Mouse (Mus musculus) midbrain, embryonic 11.5 days (tissue): Measurements from ENCODE around the gene Tbc1d12. TPM values are rescaled to one million over a fixed set of nuclear protein-coding genes. Genes with fewer than 3 reads are reported as not detected.

Experiments
- ATAC-seq: fragments of 200-750 bp; cut with Nextera tagmentation; 2 replicates; pipeline ENCODE4 v1.8.0; 2017; ENCODE audit warnings: moderate TSS enrichment, moderate library complexity; ENCODE audit not compliant: low FRiP score
- DNase-seq: peaks from one replicate; pipeline ENCODE4 v3.0.0; 2015; ENCODE audit warnings: low spot score; ENCODE audit errors: missing footprints
- H3K27ac ChIP-seq: fragments of 300-500 bp; sonication (generic); 2 replicates; pipeline ENCODE4 v1.5.1; 2014; ENCODE audit warnings: low read depth, low read length
- H3K27me3 ChIP-seq: fragments of 300-500 bp; sonication (generic); 2 replicates; pipeline ENCODE4 v1.6.1; 2014; ENCODE audit warnings: mild to moderate bottlenecking, low read length, moderate library complexity, mixed read lengths; ENCODE audit not compliant: control insufficient read depth, insufficient read depth
- H3K36me3 ChIP-seq: fragments of 300-500 bp; sonication (generic); 2 replicates; pipeline ENCODE4 v1.6.1; 2014; ENCODE audit warnings: mild to moderate bottlenecking, low read length, moderate library complexity, mixed read lengths; ENCODE audit not compliant: control insufficient read depth, insufficient read depth
- H3K4me1 ChIP-seq: fragments of 300-500 bp; sonication (generic); 2 replicates; pipeline ENCODE4 v1.6.1; 2014; ENCODE audit warnings: low read length; ENCODE audit not compliant: control insufficient read depth, insufficient read depth
- H3K4me2 ChIP-seq: fragments of 300-500 bp; sonication (generic); 2 replicates; pipeline ENCODE4 v1.6.1; 2014; ENCODE audit warnings: mild to moderate bottlenecking, moderate library complexity
- H3K4me3 ChIP-seq: fragments of 300-500 bp; sonication (generic); 2 replicates; pipeline ENCODE4 v1.5.1; 2014; ENCODE audit warnings: low read depth, low read length
- H3K9ac ChIP-seq: fragments of 300-500 bp; sonication (generic); 2 replicates; pipeline ENCODE4 v1.6.1; 2014; ENCODE audit warnings: low read length
- H3K9me3 ChIP-seq: fragments of 300-500 bp; sonication (generic); 2 replicates; pipeline ENCODE4 v1.6.1; 2016; ENCODE audit warnings: low read length; ENCODE audit not compliant: control insufficient read depth
- WGBS: fragments of 180-500 bp; shearing (Covaris S2); extraction: QIAGEN DNeasy Blood & Tissue Kit; methylation state at CpG from one replicate; pipeline ENCODE4 v1.1.7; 2014; 5-methylcytosine and 5-hydroxymethylcytosine counted together
- polyA plus RNA-seq: library from polyadenylated mRNA; unstranded; fragments of >200 nt; fragmentation: Nextera tagmentation; extraction: Ambion mirVana; gene quantifications from 2 replicates; pipeline ENCODE4 v1.2.1, GENCODE M21; 2014

Tbc1d12 gene
- polyA plus RNA-seq, 1 experiment from 2014 or later = 3.3 TPM

DNA sequence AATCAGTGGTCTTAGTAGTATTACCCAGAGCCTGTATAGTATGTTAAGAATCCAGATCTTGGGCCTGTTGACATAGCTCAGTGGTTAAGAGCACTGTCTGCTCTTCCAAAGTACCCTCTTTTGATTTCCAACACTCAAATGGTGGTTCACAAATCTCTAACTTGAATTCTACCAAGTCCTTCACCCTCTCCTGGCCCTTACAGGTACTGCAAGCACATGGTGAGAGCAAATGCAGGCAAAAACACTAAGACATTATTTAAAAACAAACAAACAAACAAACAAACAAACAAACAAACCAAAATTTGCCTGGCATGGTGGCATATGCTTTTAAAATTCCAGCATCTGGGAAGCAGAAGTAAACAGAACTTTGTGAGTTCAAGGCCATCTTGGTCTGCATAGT is 43.9 kb downstream of the Tbc1d12 start:
- no peak for ATAC-seq
- Histone ChIP-seq H3K4me2 (no peak overlapping the region), H3K27me3 (no peaks in the 10 kb centered on the region), H3K4me1 (no peaks in the 10 kb centered on the region), H3K36me3 (no peaks in the 10 kb centered on the region), H3K9me3 (no peaks in the 10 kb centered on the region), H3K27ac (no peak overlapping the region), H3K9ac (no peak overlapping the region), H3K4me3 (no peak overlapping the region)
- DNase-seq = no peak

DNA sequence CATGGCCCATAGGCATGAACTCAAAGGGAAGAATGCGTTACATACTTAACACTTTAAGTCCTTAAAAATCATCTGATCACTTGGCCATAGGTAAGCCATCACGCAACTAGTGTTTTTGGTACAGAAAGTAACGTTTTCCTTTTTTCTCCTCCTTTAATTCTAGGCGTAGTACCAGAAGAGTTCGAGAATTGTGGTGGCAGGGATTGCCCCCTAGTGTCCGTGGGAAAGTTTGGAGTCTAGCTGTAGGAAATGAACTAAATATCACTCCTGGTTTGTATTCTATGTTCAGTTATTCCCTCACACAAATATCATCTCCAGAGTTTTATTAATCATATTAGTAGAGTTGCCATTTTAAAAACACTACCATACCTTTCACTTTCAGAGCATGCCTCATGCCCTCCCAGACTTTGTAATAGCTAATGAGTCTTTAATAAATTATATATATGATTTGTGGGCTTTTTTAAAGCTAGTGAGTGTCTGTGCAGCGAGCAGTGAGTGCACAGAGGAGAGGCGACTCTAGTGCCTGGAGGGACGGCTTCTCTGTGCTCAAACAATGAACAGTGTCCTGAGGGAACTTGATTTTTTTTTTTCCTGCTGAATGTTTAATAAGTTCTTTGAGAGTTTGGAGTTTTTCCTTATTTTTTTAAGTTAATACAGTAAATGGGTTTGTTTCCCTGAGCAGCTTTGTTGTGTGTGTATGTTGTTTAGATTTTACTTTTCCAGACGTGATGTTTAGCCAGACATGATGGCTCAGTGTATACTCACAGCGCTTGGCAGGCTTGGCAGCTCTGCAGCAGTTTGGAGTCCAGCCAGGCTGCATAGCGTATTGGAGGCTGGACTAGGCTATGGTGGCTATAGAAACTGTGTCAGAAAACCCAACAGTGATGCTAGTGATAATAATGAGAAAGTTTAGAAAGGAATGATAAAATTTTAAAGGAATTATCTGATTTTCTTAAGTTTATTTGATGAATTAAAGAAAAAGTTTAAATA is 65.1 kb downstream of the Tbc1d12 start:
- Histone ChIP-seq H3K9ac (no peak overlapping the region), H3K36me3 (no peaks in the 10 kb centered on the region), H3K4me2 (no peak overlapping the region), H3K9me3 (no peaks in the 10 kb centered on the region), H3K27ac (no peak overlapping the region), H3K4me1 (no peaks in the 10 kb centered on the region), H3K4me3 (no peak overlapping the region), H3K27me3 (no peaks in the 10 kb centered on the region)
- ATAC-seq (no peak), DNase-seq (no peak)
- 84% methylated on average over 12 of the region's 12 CpGs for WGBS

- Histone ChIP-seq H3K4me3 (no peak overlapping the region), H3K4me1 (no peaks in the 10 kb centered on the region), H3K27me3 (no peaks in the 10 kb centered on the region), H3K9ac (no peak overlapping the region), H3K27ac (no peak overlapping the region), H3K4me2 (no peak overlapping the region), H3K9me3 (no peaks in the 10 kb centered on the region), H3K36me3 (no peaks in the 10 kb centered on the region)
- WGBS = 85% methylated on average over 5 of the region's 5 CpGs
- ATAC-seq (no peak), DNase-seq (no peak)
Observed at GRCm38 (mm10) chr19:38902501-38902900, 66.1 kb downstream of the Tbc1d12 start.

DNA sequence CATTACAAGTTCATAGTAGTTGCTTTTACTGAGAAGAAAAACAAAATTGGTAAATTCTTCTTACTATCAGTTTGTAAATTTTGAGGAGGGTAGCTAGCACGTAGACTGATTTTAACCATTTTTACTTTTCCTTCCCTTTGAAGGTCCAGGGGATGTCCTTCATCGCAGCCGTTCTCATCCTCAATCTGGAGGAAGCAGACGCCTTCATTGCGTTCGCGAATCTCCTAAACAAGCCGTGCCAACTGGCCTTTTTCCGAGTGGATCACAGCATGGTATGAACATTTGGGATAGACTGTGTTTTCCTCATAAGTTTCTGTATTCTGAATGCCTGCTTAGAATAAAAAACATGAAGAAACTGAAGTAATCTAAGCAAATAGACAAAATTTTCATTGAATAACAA is 77.4 kb downstream of the Tbc1d12 start:
- DNase-seq = peak; percentile 12
- Histone ChIP-seq H3K4me3 (no peak overlapping the region), H3K27ac (no peak overlapping the region), H3K36me3 (no peaks in the 10 kb centered on the region; the same call in 1 of the 2 replicates), H3K4me2 (no peak overlapping the region), H3K27me3 (no peaks in the 10 kb centered on the region), H3K9me3 (no peaks in the 10 kb centered on the region), H3K9ac (no peak overlapping the region), H3K4me1 (no peaks in the 10 kb centered on the region)
- no peak for ATAC-seq
- 90% methylated on average over 9 of the region's 9 CpGs for WGBS

- Histone ChIP-seq H3K27me3 (no peaks in the 10 kb centered on the region), H3K4me1 (no peaks in the 10 kb centered on the region), H3K9ac (no peak overlapping the region), H3K4me2 (no peak overlapping the region), H3K4me3 (no peak overlapping the region), H3K9me3 (no peaks in the 10 kb centered on the region), H3K36me3 (no peaks in the 10 kb centered on the region; the same call in 1 of the 2 replicates), H3K27ac (no peak overlapping the region)
- DNase-seq (peak; percentile 77), ATAC-seq (no peak)
- WGBS = 87% methylated on average over 15 of the region's 15 CpGs
Observed at GRCm38 (mm10) chr19:38914926-38915325, 78.5 kb downstream of the Tbc1d12 start.

DNA sequence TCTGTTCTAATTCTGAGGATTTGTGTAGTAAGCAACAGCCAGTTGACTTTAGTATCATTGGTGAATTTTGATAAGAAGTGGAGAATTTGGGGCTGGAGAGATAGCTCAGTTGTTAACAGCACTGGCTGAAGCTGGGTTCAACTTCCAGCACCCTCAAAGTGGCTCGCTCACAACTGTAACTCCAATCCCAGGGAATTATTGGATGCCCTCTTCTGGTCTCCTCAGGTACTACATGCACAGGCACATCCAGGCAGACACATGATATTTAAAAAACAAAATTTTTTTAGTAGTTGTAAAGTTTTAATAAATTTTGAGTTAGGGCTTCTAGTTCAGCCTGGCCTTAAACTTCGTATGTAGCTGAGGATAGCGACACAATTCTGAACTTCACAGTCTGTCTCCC is 79.3 kb downstream of the Tbc1d12 start:
- peak; percentile 83 for DNase-seq
- Histone ChIP-seq H3K36me3 (no peaks in the 10 kb centered on the region; the same call in 1 of the 2 replicates), H3K4me1 (no peaks in the 10 kb centered on the region), H3K9me3 (no peaks in the 10 kb centered on the region), H3K27me3 (no peaks in the 10 kb centered on the region), H3K9ac (no peak overlapping the region), H3K4me3 (no peak overlapping the region), H3K4me2 (no peak overlapping the region), H3K27ac (no peak overlapping the region)
- ATAC-seq = no peak
- WGBS = 45% methylated on average over 3 of the region's 3 CpGs

GRCm38 (mm10) chr19:38928481-38929158 is 92.2 kb downstream of the Tbc1d12 start:
- H3K27me3 ChIP-seq = no peaks in the 10 kb centered on the region

GRCm38 (mm10) chr19:38929471-38930251 is 93.3 kb downstream of the Tbc1d12 start:
- ATAC-seq = no peak
- H3K9me3 ChIP-seq = no peaks in the 10 kb centered on the region
- no peak overlapping the region for H3K27ac ChIP-seq
- H3K9ac ChIP-seq = peak overlapping the region; percentile 92; the same call in 1 of the 2 replicates
- WGBS = 75% methylated on average over 13 of the region's 13 CpGs
- peak; percentile 86 for DNase-seq
- peak overlapping the region; percentile 81; the same call in 1 of the 2 replicates for H3K4me3 ChIP-seq
- peak overlapping the region; percentile 82 for H3K4me2 ChIP-seq
- H3K36me3 ChIP-seq = peaks cover 4% of the 10 kb centered on the region; the same call in 1 of the 2 replicates
- H3K27me3 ChIP-seq = no peaks in the 10 kb centered on the region
- peaks cover 6% of the 10 kb centered on the region; the same call in 1 of the 2 replicates for H3K4me1 ChIP-seq

More at GRCm38 (mm10) chr19:38928481-38929158, 92.2 kb downstream of the Tbc1d12 start:
- Histone ChIP-seq H3K36me3 (no peaks in the 10 kb centered on the region), H3K9ac (no peak overlapping the region), H3K4me2 (no peak overlapping the region), H3K27ac (no peak overlapping the region), H3K4me3 (no peak overlapping the region), H3K9me3 (no peaks in the 10 kb centered on the region), H3K4me1 (peaks cover 6% of the 10 kb centered on the region; the same call in 1 of the 2 replicates)
- 88% methylated on average over 10 of the region's 11 CpGs for WGBS
- DNase-seq (no peak), ATAC-seq (no peak)
